Comparison of ENCODE assay signal across 8 mouse cellular contexts in genomic region chr5:110109991-110110441, GRCm38 (mm10). TPM values are rescaled to one million over a fixed set of nuclear protein-coding genes. Genes with fewer than 3 reads are reported as not detected.
DNase-seq lines count a peak whose midpoint lies in the region; ATAC-seq and TF ChIP-seq lines count a peak whose summit lies in the region.

Gene Zfp605, plus strand, starts transcription at chr5:110110092.

- peak within 1 kb of the TSS; percentile 76 for H3K27ac ChIP-seq in embryonic facial prominence, embryonic 12.5 days
- peak within 1 kb of the TSS; percentile 77 for H3K27ac ChIP-seq in limb, embryonic 10.5 days
- peak within 1 kb of the TSS; percentile 91 for H3K27ac ChIP-seq in midbrain, embryonic 12.5 days (replicated peaks)
- H3K27ac ChIP-seq in small intestine, adult 2 months (ENCODE audit: insufficient read depth, low read depth, low read length), result peak within 1 kb of the TSS; percentile 78

- no peak for TF ChIP-seq CTCF in small intestine, adult 2 months (IDR thresholded peaks at IDR 0.05; ENCODE audit: extremely low read depth, insufficient read length, insufficient replicate concordance, low read depth, low read length)

- peak; percentile 44 for DNase-seq in 3134 (ENCODE audit: extremely low read depth, insufficient read length, low spot score)
- DNase-seq in adrenal gland, postnatal 25 days, result peak; percentile 92
- peak; percentile 91 to 95 for DNase-seq in heart, adult 18-20 months
- peak; percentile 94 for DNase-seq in kidney, adult 18-20 months
- peak; percentile 92 for DNase-seq in limb, embryonic 10.5 days (ENCODE audit: low spot score)

- H3K36me3 ChIP-seq in embryonic facial prominence, embryonic 12.5 days, result peaks cover 26% of the 10 kb centered on the region
- H3K36me3 ChIP-seq in limb, embryonic 10.5 days, result peaks cover 46% of the 10 kb centered on the region
- H3K36me3 ChIP-seq in midbrain, embryonic 12.5 days, result peaks cover 41% of the 10 kb centered on the region
- peaks cover 15% of the 10 kb centered on the region for H3K36me3 ChIP-seq in small intestine, adult 2 months (ENCODE audit: control insufficient read depth, insufficient read depth, low read length)

- no peaks in the 10 kb centered on the region for H3K27me3 ChIP-seq in embryonic facial prominence, embryonic 12.5 days
- no peaks in the 10 kb centered on the region for H3K27me3 ChIP-seq in limb, embryonic 10.5 days (ENCODE audit: low read depth, poor library complexity, severe bottlenecking)
- H3K27me3 ChIP-seq in midbrain, embryonic 12.5 days, result no peaks in the 10 kb centered on the region
- H3K27me3 ChIP-seq in small intestine, adult 2 months (ENCODE audit: control insufficient read depth, insufficient read depth, low read length), result no peaks in the 10 kb centered on the region

- 0 out of 2 replicates have a peak, but pooled peaks cover 11% of the 10 kb centered on the region for H3K4me1 ChIP-seq in embryonic facial prominence, embryonic 12.5 days
- peaks cover 20% of the 10 kb centered on the region for H3K4me1 ChIP-seq in limb, embryonic 10.5 days
- H3K4me1 ChIP-seq in midbrain, embryonic 12.5 days, result peaks cover 17% of the 10 kb centered on the region
- peaks cover 8% of the 10 kb centered on the region for H3K4me1 ChIP-seq in small intestine, adult 2 months (ENCODE audit: control insufficient read depth, insufficient read depth, insufficient read length, low read length)

- peak within 1 kb of the TSS; percentile 60 for H3K4me3 ChIP-seq in embryonic facial prominence, embryonic 12.5 days
- peak within 1 kb of the TSS; percentile 61 for H3K4me3 ChIP-seq in limb, embryonic 10.5 days
- peak within 1 kb of the TSS; percentile 68 for H3K4me3 ChIP-seq in midbrain, embryonic 12.5 days
- peak within 1 kb of the TSS; percentile 73 for H3K4me3 ChIP-seq in small intestine, adult 2 months (ENCODE audit: low read depth, low read length)

- TF ChIP-seq POLR2A in small intestine, adult 2 months (IDR thresholded peaks at IDR 0.05; ENCODE audit: low read depth, low read length), result no peak

- ATAC-seq in embryonic facial prominence, embryonic 12.5 days (ENCODE audit: insufficient number of reproducible peaks, insufficient read depth, low FRiP score, low TSS enrichment), result peak; percentile 36
- ATAC-seq in midbrain, embryonic 12.5 days (ENCODE audit: low FRiP score, low read depth), result peak; percentile 64

- 2% methylated on average over 12 of the region's 12 CpGs for WGBS in embryonic facial prominence, embryonic 12.5 days
- under 1% methylated on average over 12 of the region's 12 CpGs for WGBS in limb, embryonic 10.5 days
- under 1% methylated on average over 12 of the region's 12 CpGs for WGBS in midbrain, embryonic 12.5 days
- 2% methylated on average over 12 of the region's 12 CpGs for WGBS in small intestine, adult 2 months

- H3K9me3 ChIP-seq in embryonic facial prominence, embryonic 12.5 days, result no peaks in the 10 kb centered on the region
- H3K9me3 ChIP-seq in limb, embryonic 10.5 days (replicated peaks), result no peaks in the 10 kb centered on the region
- H3K9me3 ChIP-seq in midbrain, embryonic 12.5 days, result no peaks in the 10 kb centered on the region

- H3K9ac ChIP-seq in embryonic facial prominence, embryonic 12.5 days, result peak within 1 kb of the TSS; percentile 47
- peak within 1 kb of the TSS; percentile 68 for H3K9ac ChIP-seq in midbrain, embryonic 12.5 days (replicated peaks)

- peak within 1 kb of the TSS; percentile 70 for H3K4me2 ChIP-seq in embryonic facial prominence, embryonic 12.5 days (replicated peaks)
- H3K4me2 ChIP-seq in midbrain, embryonic 12.5 days (replicated peaks), result peak within 1 kb of the TSS; percentile 74

RNA-seq across cellular contexts. Expression of gene Zfp605, which starts in this region (rescaled TPM):
- total RNA-seq in adrenal gland, postnatal 25 days (2021), result 5.7 and 7.1 TPM in 2 replicates
- polyA plus RNA-seq in embryonic facial prominence, embryonic 12.5 days (2016; fragmentation: Nextera tagmentation; extraction: Ambion mirVana), result 7.0 and 7.5 TPM in 2 replicates
- 1 to 10 TPM; 3.6 to 4.0 TPM for total RNA-seq in heart, adult 18-20 months (2021)
- polyA plus RNA-seq in limb, embryonic 10.5 days (2016; fragmentation: Nextera tagmentation; extraction: Ambion mirVana), result 4.4 and 5.2 TPM in 2 replicates
- 10.9 and 12.0 TPM in 2 replicates for polyA plus RNA-seq in midbrain, embryonic 12.5 days (2016; fragmentation: Nextera tagmentation; extraction: Ambion mirVana)
- polyA plus RNA-seq in small intestine, adult 2 months (2012; rRNA removed), result 0.04 and 0.10 TPM in 2 replicates

Comparison
In these comparisons a context has a peak if more than half of its experiments do, and no peak if none do; other contexts are left out.
1. Peak in every context shown above with its lines: DNase-seq, ATAC-seq, H3K4me3 ChIP-seq and H3K27ac ChIP-seq.
2. DNase-seq: peak in every context shown above with its lines; median percentile 94 in kidney, adult 18-20 months; 93 in heart, adult 18-20 months; 92 in adrenal gland, postnatal 25 days; 92 in limb, embryonic 10.5 days; 44 in 3134.